Mouse (Mus musculus): ENCODE measurements around the gene Olfr957.

Gene Olfr957

DNA sequence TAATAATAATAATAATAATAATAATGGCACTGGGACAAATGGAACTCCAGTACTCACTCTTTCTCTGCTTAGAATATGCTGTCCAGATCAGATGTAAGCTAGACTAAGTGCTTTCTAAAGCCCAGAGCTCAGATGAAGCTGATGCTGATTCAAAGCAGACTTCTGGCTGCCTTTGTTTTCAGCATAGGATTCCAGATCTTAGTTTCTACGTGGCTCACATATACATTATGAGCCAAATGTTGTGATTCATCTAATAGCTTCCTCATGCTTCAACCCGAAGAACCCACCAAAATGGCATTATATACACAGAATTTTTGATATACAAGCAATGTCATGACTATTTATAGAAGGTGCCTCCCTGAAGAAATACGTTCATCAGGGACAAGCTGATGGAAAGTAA is at the start of gene Olfr957:
TSS of gene Olfr957 (minus strand) at position 279 of the 400 bp plus-strand sequence.
- in situ Hi-C loops (cut with MseI, MboI): no loop called here

DNA sequence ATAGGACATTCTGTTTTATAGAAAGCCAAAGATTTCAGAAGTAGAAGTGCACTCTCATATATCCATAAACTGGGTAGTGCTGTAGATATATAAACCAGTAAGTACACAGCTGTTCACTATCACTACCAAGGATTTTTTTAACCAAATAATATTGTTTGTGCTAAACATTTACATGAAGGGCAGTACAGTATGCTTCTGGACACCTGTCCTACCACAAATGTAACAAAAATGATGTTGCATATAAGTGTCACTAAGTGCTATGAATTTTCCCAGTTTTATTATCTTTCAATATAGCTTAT is 42.7 kb upstream of the Olfr957 start:
- in situ Hi-C loops (cut with MseI, MboI): no loop called here

DNA sequence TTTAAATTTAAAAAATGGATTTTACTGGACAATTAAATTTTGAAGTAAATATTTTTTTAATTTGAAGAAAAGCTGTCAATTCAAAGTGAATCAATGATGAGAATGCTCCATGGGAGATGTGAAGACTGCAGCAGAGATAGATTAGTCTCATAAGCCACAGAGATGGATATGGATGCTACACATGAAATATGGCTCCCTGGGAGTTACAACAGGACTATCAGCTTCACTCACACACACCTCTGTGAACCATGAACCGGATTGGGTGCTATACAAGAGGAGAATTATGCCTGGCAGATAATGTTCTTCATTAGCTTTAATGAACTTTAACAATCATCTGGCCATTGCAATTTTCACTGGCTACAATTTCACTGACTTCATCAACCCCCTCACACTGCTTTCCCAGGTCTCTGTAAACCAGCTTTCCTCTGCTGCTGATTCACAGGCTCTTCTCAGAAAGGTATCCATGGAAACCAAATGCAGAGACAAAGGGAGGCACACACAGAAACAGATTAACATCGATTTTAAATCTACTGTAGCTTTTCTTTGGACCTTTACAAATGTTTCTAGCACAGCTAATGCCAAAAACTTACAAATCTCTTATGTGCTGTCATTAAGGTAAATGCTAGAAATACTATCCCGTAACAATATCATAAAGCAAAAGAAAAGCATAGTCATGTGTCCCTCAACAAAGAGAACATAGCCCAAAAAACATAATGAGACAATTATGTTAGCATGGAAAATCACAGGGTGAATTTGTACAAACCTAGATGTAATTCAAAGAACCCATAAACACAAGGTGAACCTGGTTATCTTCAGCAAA is 42.1 kb upstream of the Olfr957 start:
- in situ Hi-C loops (cut with MseI, MboI): no loop called here

DNA sequence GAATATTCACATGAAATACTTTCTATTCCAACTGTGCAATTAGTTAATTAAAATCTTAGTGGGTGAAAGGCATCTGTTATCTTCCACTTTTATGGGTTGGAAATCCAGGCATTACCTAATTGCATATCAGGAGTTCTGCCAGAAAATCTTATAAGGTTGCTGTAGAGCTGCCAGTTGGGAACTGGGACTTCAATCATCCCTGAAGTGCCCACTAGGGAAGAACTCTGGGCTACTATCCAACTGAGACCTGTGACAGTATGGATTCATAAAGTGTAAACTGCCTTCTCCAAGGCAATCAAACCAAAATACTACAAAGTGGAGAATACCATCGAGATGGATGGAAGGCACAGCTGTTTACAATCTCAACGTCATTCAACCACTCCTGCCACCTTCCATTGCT is 38.3 kb upstream of the Olfr957 start, which contains the start of gene Olfr958:
TSS of gene Olfr958 (minus strand) at position 109 of the 400 bp plus-strand sequence.
- in situ Hi-C loops (cut with MseI, MboI): no loop called here

DNA sequence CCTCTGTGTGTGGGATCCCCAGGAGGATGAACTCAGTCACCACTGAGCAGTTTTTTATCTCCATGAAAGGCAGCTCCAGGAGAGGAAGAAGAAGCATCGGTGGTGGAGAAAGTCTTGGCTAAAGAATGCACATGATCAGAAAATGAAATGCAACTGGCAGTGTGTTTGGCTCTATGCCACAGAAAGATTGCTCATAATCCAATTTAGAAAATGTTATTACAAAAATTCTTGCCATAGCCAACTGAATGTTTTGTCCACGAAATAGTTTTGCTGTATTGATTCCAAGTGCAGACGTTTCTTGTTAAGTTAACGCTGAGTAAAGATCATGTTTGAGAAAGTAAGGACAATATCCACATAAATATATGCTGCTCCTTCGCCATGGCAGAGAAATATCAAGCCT is 35.2 kb upstream of the Olfr957 start:
- in situ Hi-C loops (cut with MseI, MboI): no loop called here

DNA sequence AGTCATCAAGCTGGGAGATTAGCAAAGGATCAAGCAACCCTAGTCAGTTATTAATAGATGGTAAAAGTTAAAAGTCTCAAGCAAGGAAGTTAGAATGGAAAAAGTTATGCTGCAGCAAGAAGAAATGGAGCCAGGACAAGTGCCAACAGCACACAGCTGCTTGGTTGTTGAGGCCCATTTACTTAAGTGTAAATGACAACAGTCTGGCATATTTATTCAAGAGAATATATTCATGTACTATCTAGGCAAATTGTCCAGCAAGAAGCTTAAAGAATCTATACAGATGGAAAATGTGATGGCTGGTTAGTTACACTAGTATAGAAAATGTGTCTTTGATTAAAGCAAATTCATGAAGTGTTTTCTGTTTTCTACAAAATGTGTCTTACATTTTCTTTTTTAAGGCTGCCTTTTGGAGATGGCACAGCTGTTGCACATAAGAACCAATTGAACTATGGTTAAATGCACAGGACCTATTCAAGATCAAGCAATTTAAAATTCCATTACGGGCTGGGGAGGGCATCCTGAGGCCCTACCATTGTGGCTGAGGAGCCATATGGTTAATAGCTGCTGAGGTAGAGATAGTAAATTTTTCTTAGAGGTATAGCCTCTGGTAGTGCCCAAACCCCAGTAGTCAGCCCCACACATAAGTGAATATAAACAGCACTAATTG is 8.1 kb upstream of the Olfr957 start:
- in situ Hi-C loops (cut with MseI, MboI): no loop called here

DNA sequence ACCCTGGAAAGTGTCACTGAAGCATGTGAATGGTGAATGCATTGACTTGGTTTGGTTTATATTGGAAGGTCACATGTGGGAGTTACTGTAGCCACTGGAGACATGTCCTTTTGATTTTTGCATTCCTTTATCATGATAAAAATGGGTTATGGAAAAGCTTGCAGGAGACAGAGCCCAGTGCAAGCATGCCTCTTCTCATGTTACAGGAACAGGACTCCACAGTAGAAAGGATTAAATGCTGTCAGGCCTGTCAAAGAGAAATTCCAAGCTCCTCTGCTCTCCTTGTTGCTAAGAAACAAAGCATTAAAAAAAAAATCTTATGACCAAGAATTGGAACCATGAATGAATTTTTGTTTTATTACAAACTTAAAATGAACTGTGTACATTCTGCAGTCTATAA is 3.0 kb upstream of the Olfr957 start:
- in situ Hi-C loops (cut with MseI, MboI): no loop called here

DNA sequence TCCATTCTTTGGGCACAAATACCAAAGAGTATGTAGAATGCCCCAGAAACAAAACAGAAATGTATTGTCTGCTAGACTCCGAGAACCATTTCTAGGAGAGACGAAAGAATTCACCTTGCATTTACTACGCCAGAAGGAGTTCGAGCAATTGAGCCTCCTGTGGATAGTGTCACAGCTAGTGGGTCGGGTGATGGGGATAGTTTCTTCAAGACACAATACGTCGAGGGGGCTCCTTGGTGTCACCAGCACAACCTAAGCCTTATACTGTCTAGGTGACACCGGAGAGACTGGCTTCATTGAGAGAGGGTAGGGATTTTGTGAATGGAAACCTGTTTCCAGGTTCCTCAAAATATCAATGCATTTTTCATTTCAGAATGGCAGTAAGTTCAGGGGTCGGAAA is 6.2 kb downstream of the Olfr957 start:
- in situ Hi-C loops (cut with MseI, MboI): no loop called here

DNA sequence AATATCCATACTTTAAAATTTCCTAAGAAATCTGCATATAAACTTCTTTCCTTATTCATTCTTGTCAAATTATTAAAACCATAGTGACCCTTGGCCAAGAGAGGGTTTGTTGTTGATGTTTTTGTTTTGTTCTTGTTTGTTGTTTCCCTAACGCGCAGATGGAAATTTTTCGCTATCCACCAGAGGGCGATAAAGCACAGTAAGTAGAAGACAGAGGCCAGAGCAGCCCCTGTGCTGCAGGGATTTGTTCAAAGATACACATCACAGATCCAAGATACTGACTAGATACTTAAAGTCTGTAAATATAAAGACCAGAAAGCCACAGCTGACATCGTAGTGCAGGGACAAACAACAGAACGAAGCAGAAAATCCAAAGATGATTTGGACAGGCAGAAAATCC is 6.6 kb downstream of the Olfr957 start:
- in situ Hi-C loops (cut with MseI, MboI): no loop called here

DNA sequence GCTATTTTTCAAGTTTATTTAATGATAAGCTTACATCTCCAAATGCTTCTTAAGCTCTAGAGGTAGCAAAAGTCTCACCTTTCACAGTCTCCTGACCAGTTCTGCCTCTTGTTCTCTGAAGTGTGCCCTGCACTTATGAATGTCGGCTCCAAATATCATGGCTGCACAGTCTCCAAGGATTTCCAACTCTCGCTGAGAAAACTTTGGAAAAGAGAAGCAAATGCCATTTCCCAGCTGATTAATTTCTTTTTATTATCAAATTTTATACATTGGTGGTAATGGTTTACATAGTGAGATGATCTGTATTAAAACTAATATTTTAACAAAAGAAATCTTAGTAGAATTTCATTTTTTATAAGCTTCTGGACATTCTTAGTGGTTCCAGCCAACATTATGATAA is 21.7 kb downstream of the Olfr957 start, which contains the start of gene Olfr44:
TSS of gene Olfr44 (minus strand) at position 101 of the 400 bp plus-strand sequence.
- in situ Hi-C loops (cut with MseI, MboI): no loop called here

DNA sequence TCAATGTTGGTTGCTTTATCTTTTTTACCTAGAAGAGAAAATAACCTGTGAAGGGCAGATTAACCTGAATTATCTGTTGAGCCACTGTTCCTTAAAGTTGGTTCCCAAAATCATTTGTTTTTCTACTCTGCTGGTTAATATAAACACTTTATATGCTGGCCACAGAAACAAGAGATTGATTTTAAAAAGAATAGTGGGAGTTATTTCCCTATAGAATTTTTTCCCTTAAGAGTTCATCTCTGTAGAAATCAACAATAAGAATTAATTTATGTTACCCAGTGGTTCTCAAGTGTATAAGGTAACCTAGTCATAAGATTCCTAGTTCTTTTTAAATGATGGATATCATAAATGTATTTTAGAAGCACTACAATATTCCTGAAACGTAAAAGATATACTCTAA is 43.8 kb downstream of the Olfr957 start, which contains the start of gene Olfr955:
TSS of gene Olfr955 (minus strand) at position 101 of the 400 bp plus-strand sequence.
- in situ Hi-C loops (cut with MseI, MboI): loop anchor here in 1 of 2 experiments (5.0 kb wide), 1 partner anchor 40 kb away; no protein-coding TSS in a partner anchor

All from mouse trophoblast stem cell (cell line).